8 mouse cellular contexts compared by ENCODE assay signal in the genomic region with DNA sequence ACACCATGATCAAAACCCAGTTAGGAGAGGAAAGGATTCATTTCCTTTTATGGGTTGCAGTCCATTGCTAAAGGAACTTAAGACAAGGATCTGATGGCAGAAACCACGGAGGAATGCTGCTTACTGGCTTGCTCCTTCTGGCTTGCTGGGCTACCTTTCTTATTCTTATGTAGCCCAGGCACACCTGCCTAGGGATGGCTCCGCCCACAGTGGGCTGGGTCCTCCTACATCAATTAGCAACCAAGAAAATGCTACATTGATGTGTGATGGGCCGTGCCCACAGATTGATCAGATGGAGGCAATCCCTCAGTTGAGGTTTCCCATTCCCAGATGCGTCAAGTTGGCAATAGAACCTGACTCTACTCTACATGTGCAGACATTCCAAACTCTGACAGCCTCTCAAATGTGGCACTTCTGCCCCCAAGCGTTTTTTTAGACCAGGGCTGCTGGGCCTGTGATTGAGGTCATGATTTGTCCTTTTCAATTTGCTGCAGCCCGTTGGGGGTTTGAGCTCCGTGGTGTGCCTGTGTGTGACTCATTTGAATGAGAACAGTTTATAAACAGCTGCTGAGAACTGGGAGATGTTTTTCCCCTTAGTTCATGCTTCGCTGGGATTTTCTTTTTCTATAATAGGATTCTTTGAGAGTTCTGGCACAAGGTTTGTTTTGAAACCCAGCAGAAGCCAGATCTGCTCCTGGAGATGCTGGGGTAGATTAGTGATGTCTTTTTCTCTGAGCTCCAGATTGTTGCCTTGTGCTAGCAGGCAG.
DNase-seq lines count a peak whose midpoint lies in the region; ATAC-seq and TF ChIP-seq lines count a peak whose summit lies in the region.

No protein-coding gene starts in this region.

- no peaks in the 10 kb centered on the region for H3K27me3 ChIP-seq in heart, embryonic 16.5 days (ENCODE audit: control insufficient read depth, insufficient read depth, low read length)

- H3K4me2 ChIP-seq in heart, embryonic 16.5 days (ENCODE audit: low read depth, low read length) = no peak overlapping the region

- intact Hi-C loops in left cerebral cortex, adult 2 months (cut with DNase I) = loop anchor here (1.0 to 10.0 kb wide), 2 partner anchors 41 to 266 kb away; a partner anchor contains a TSS

- H3K4me3 ChIP-seq in heart, embryonic 16.5 days (ENCODE audit: low read length) = no peak overlapping the region
- H3K4me3 ChIP-seq in left cerebral cortex, adult 2 months = no peak overlapping the region

- TF ChIP-seq CTCF in left cerebral cortex, adult 2 months (IDR thresholded peaks at IDR 0.05) = peak; percentile 13

- DNase-seq in gastrocnemius, adult 18-20 months (ENCODE audit: low spot score) = peak; percentile 34
- DNase-seq in gastrocnemius, postnatal 10 days = no peak
- peak; percentile 54 for DNase-seq in cerebellum, adult 9-10 months
- peak; percentile 44 to 52 for DNase-seq in left cerebral cortex, adult 2 months (ENCODE audit: extremely low spot score in 1 of 2, low spot score in 2 of 2)
- DNase-seq in right cerebral cortex, postnatal 36 days (ENCODE audit: low spot score in 2 of 2) = peak; percentile 49 to 64
- DNase-seq in kidney, adult 11 months = no peak
- DNase-seq in embryo, embryonic 9.5 days (ENCODE audit: extremely low spot score) = no peak

- 55% methylated on average over 8 of the region's 8 CpGs for WGBS in heart, embryonic 16.5 days

- H3K36me3 ChIP-seq in heart, embryonic 16.5 days (ENCODE audit: control insufficient read depth, insufficient read depth) = no peaks in the 10 kb centered on the region

- H3K9ac ChIP-seq in heart, embryonic 16.5 days (ENCODE audit: low read length) = no peak overlapping the region

- ATAC-seq in heart, embryonic 16.5 days (replicated peaks; ENCODE audit: extremely low read depth, insufficient read depth, low FRiP score) = peak; percentile 28; the same call in 1 of the 2 replicates

- no peaks in the 10 kb centered on the region for H3K9me3 ChIP-seq in heart, embryonic 16.5 days (replicated peaks; ENCODE audit: control insufficient read depth, low read length)

- H3K4me1 ChIP-seq in heart, embryonic 16.5 days (ENCODE audit: control insufficient read depth, insufficient read depth, low read length) = peaks cover 6% of the 10 kb centered on the region; the same call in 1 of the 2 replicates

- peak overlapping the region; percentile 59 for H3K27ac ChIP-seq in heart, embryonic 16.5 days (ENCODE audit: low read length)
- H3K27ac ChIP-seq in left cerebral cortex, adult 2 months = peak overlapping the region; percentile 70

Comparison
In these comparisons a context has a peak if more than half of its experiments do, and no peak if none do; other contexts are left out.
1. DNase-seq: peak in gastrocnemius, adult 18-20 months (single experiment), cerebellum, adult 9-10 months (single experiment), left cerebral cortex, adult 2 months (2 of 2) and right cerebral cortex, postnatal 36 days (2 of 2); none in gastrocnemius, postnatal 10 days (single experiment), kidney, adult 11 months (single experiment) and embryo, embryonic 9.5 days (single experiment).